Mouse (Mus musculus): ENCODE data around the gene Pear1. TPM values are rescaled to one million over a fixed set of nuclear protein-coding genes. Genes with fewer than 3 reads are reported as not detected.

The Pear1 gene
- polyA plus RNA-seq, 1 experiment from 2014 or later = 21.4 TPM

GRCm38 (mm10) chr3:87765631-87766283 is 58.3 kb downstream of the Pear1 start:
- Histone ChIP-seq H3K9me3 (ENCODE audit: low read length) (no peaks in the 10 kb centered on the region), H3K27ac (ENCODE audit: low read length) (peak overlapping the region; percentile 80), H3K9ac (replicated peaks; ENCODE audit: low read depth) (no peak overlapping the region), H3K27me3 (replicated peaks; ENCODE audit: insufficient read depth, low read length) (no peaks in the 10 kb centered on the region), H3K4me3 (ENCODE audit: low read depth, low read length) (no peak overlapping the region), H3K36me3 (ENCODE audit: insufficient read depth, low read length) (no peaks in the 10 kb centered on the region), H3K4me2 (replicated peaks; ENCODE audit: low read depth, low read length) (peak overlapping the region; percentile 54; the same call in 1 of the 2 replicates), H3K4me1 (ENCODE audit: insufficient read depth, low read depth, low read length) (peaks cover 7% of the 10 kb centered on the region)
- no peak for DNase-seq (ENCODE audit: low spot score)
- WGBS = 66% methylated on average over 5 of the region's 5 CpGs
- no peak for ATAC-seq
- TF ChIP-seq CTCF (IDR thresholded peaks at IDR 0.05) (no peak), EP300 (IDR thresholded peaks at IDR 0.05) (no peak)

GRCm38 (mm10) chr3:87765091-87765490 is 59.0 kb downstream of the Pear1 start:
- Histone ChIP-seq H3K4me1 (ENCODE audit: insufficient read depth, low read depth, low read length) (peaks cover 7% of the 10 kb centered on the region), H3K9ac (replicated peaks; ENCODE audit: low read depth) (no peak overlapping the region), H3K4me3 (ENCODE audit: low read depth, low read length) (peak overlapping the region; percentile 15; the same call in 1 of the 2 replicates), H3K4me2 (replicated peaks; ENCODE audit: low read depth, low read length) (peak overlapping the region; percentile 54), H3K9me3 (ENCODE audit: low read length) (no peaks in the 10 kb centered on the region), H3K36me3 (ENCODE audit: insufficient read depth, low read length) (no peaks in the 10 kb centered on the region), H3K27me3 (replicated peaks; ENCODE audit: insufficient read depth, low read length) (no peaks in the 10 kb centered on the region), H3K27ac (ENCODE audit: low read length) (peak overlapping the region; percentile 80)
- WGBS = 12% methylated on average over 10 of the region's 10 CpGs
- ATAC-seq (peak; percentile 70), DNase-seq (ENCODE audit: low spot score) (peak; percentile 74)
- TF ChIP-seq CTCF (IDR thresholded peaks at IDR 0.05) (peak; percentile 28; the same call in 1 of the 2 replicates), EP300 (IDR thresholded peaks at IDR 0.05) (peak; percentile 65; the same call in 1 of the 2 replicates)

GRCm38 (mm10) chr3:87764506-87764905 is 59.6 kb downstream of the Pear1 start:
- ATAC-seq (peak; percentile 2; the same call in 1 of the 2 replicates), DNase-seq (ENCODE audit: low spot score) (peak; percentile 65)
- Histone ChIP-seq H3K9me3 (ENCODE audit: low read length) (no peaks in the 10 kb centered on the region), H3K4me3 (ENCODE audit: low read depth, low read length) (peak overlapping the region; percentile 23; the same call in 1 of the 2 replicates), H3K27ac (ENCODE audit: low read length) (peak overlapping the region; percentile 80), H3K9ac (replicated peaks; ENCODE audit: low read depth) (no peak overlapping the region), H3K4me2 (replicated peaks; ENCODE audit: low read depth, low read length) (peak overlapping the region; percentile 54), H3K27me3 (replicated peaks; ENCODE audit: insufficient read depth, low read length) (no peaks in the 10 kb centered on the region), H3K36me3 (ENCODE audit: insufficient read depth, low read length) (no peaks in the 10 kb centered on the region), H3K4me1 (ENCODE audit: insufficient read depth, low read depth, low read length) (peaks cover 7% of the 10 kb centered on the region)
- TF ChIP-seq CTCF (IDR thresholded peaks at IDR 0.05) (no peak), EP300 (IDR thresholded peaks at IDR 0.05) (no peak)
- WGBS = 6% methylated on average over 10 of the region's 10 CpGs

- no peaks in the 10 kb centered on the region for H3K27me3 ChIP-seq (replicated peaks; ENCODE audit: insufficient read depth, low read length)
- no peaks in the 10 kb centered on the region for H3K36me3 ChIP-seq (ENCODE audit: insufficient read depth, low read length)
- DNase-seq (ENCODE audit: low spot score) (peak; percentile 88), ATAC-seq (peak; percentile 37)
- WGBS = 8% methylated on average over 14 of the region's 15 CpGs
- H3K4me3 ChIP-seq (ENCODE audit: low read depth, low read length) = peak overlapping the region; percentile 23
- peak overlapping the region; percentile 80 for H3K27ac ChIP-seq (ENCODE audit: low read length)
- peak overlapping the region; percentile 54 for H3K4me2 ChIP-seq (replicated peaks; ENCODE audit: low read depth, low read length)
- no peak overlapping the region for H3K9ac ChIP-seq (replicated peaks; ENCODE audit: low read depth)
- H3K4me1 ChIP-seq (ENCODE audit: insufficient read depth, low read depth, low read length) = peaks cover 7% of the 10 kb centered on the region
- TF ChIP-seq CTCF (IDR thresholded peaks at IDR 0.05) (no peak; the same call in 1 of the 2 replicates), EP300 (IDR thresholded peaks at IDR 0.05) (no peak)
- no peaks in the 10 kb centered on the region for H3K9me3 ChIP-seq (ENCODE audit: low read length)
These were observed 60.3 kb downstream of the Pear1 start for GRCm38 (mm10) chr3:87763683-87764289.

GRCm38 (mm10) chr3:87763202-87763601 is 60.9 kb downstream of the Pear1 start:
- peak overlapping the region; percentile 80; the same call in 1 of the 2 replicates for H3K27ac ChIP-seq (ENCODE audit: low read length)
- no peak for ATAC-seq
- 24% methylated on average over 4 of the region's 4 CpGs for WGBS
- no peak overlapping the region for H3K4me3 ChIP-seq (ENCODE audit: low read depth, low read length)
- no peaks in the 10 kb centered on the region for H3K27me3 ChIP-seq (replicated peaks; ENCODE audit: insufficient read depth, low read length)
- no peak for DNase-seq (ENCODE audit: low spot score)
- no peaks in the 10 kb centered on the region for H3K9me3 ChIP-seq (ENCODE audit: low read length)
- H3K9ac ChIP-seq (replicated peaks; ENCODE audit: low read depth) = no peak overlapping the region
- H3K4me2 ChIP-seq (replicated peaks; ENCODE audit: low read depth, low read length) = peak overlapping the region; percentile 54; the same call in 1 of the 2 replicates
- peaks cover 7% of the 10 kb centered on the region for H3K4me1 ChIP-seq (ENCODE audit: insufficient read depth, low read depth, low read length)
- H3K36me3 ChIP-seq (ENCODE audit: insufficient read depth, low read length) = no peaks in the 10 kb centered on the region
- TF ChIP-seq EP300 (IDR thresholded peaks at IDR 0.05) = no peak
- TF ChIP-seq CTCF (IDR thresholded peaks at IDR 0.05) = no peak

Measured in lung, postnatal 0 days (tissue).